Mouse (Mus musculus): ENCODE measurements at regions not wholly inside any gene's neighbourhood (a gene's known extent, or its start where the extent isn't known, plus 50 kb on each side); places are given as distances from the start of the nearest gene placed in this dataset.

- no peaks in the 10 kb centered on the region for H3K9me3 ChIP-seq (ENCODE audit: control insufficient read depth, low read length)
- no peaks in the 10 kb centered on the region for H3K36me3 ChIP-seq (ENCODE audit: control insufficient read depth, insufficient read depth, low read length)
- no peak for TF ChIP-seq POLR2A (IDR thresholded peaks at IDR 0.05; ENCODE audit: borderline replicate concordance, extremely low read depth, insufficient read depth, insufficient read length)
- no peaks in the 10 kb centered on the region for H3K4me1 ChIP-seq (ENCODE audit: control insufficient read depth, insufficient read depth, low read length)
- WGBS, result 90% methylated on average over 8 of the region's 8 CpGs
- no peak overlapping the region for H3K27ac ChIP-seq (replicated peaks; ENCODE audit: low read depth, low read length)
- no peak overlapping the region for H3K4me3 ChIP-seq (replicated peaks; ENCODE audit: low read length)
- ATAC-seq (ENCODE audit: low FRiP score, low read depth) (no peak), DNase-seq (ENCODE audit: low spot score) (no peak)
- no peaks in the 10 kb centered on the region for H3K27me3 ChIP-seq (ENCODE audit: control insufficient read depth, insufficient read depth, low read length)
- H3K9ac ChIP-seq (ENCODE audit: low read depth, low read length, severe bottlenecking), result no peak overlapping the region
- no peak overlapping the region for H3K4me2 ChIP-seq (replicated peaks; ENCODE audit: low read depth, low read length, severe bottlenecking)
These were observed 89.2 kb upstream of the Sox5 start for GRCm38 (mm10) chr6:144870949-144871348.

- Histone ChIP-seq H3K9ac (ENCODE audit: low read depth, low read length, severe bottlenecking) (no peak overlapping the region), H3K4me3 (replicated peaks; ENCODE audit: low read length) (no peak overlapping the region), H3K4me1 (ENCODE audit: control insufficient read depth, insufficient read depth, low read length) (no peaks in the 10 kb centered on the region), H3K36me3 (ENCODE audit: control insufficient read depth, insufficient read depth, low read length) (no peaks in the 10 kb centered on the region), H3K9me3 (ENCODE audit: control insufficient read depth, low read length) (no peaks in the 10 kb centered on the region), H3K27ac (replicated peaks; ENCODE audit: low read depth, low read length) (no peak overlapping the region), H3K4me2 (replicated peaks; ENCODE audit: low read depth, low read length, severe bottlenecking) (no peak overlapping the region), H3K27me3 (ENCODE audit: control insufficient read depth, insufficient read depth, low read length) (no peaks in the 10 kb centered on the region)
- no peak for ATAC-seq (ENCODE audit: low FRiP score, low read depth)
- TF ChIP-seq POLR2A (IDR thresholded peaks at IDR 0.05; ENCODE audit: borderline replicate concordance, extremely low read depth, insufficient read depth, insufficient read length), result no peak
- WGBS, result 80% methylated on average over 9 of the region's 9 CpGs
- no peak for DNase-seq (ENCODE audit: low spot score)
These were observed 85.6 kb upstream of the Sox5 start for GRCm38 (mm10) chr6:144867333-144867732.

- H3K4me1 ChIP-seq (ENCODE audit: control insufficient read depth, insufficient read depth, low read length), result no peaks in the 10 kb centered on the region
- H3K9me3 ChIP-seq (ENCODE audit: control insufficient read depth, low read length), result no peaks in the 10 kb centered on the region
- H3K4me3 ChIP-seq (replicated peaks; ENCODE audit: low read length), result no peak overlapping the region
- H3K4me2 ChIP-seq (replicated peaks; ENCODE audit: low read depth, low read length, severe bottlenecking), result no peak overlapping the region
- ATAC-seq (ENCODE audit: low FRiP score, low read depth) (no peak), DNase-seq (ENCODE audit: low spot score) (no peak)
- H3K36me3 ChIP-seq (ENCODE audit: control insufficient read depth, insufficient read depth, low read length), result no peaks in the 10 kb centered on the region
- WGBS, result 59% methylated on average over 6 of the region's 6 CpGs
- H3K9ac ChIP-seq (ENCODE audit: low read depth, low read length, severe bottlenecking), result no peak overlapping the region
- H3K27me3 ChIP-seq (ENCODE audit: control insufficient read depth, insufficient read depth, low read length), result no peaks in the 10 kb centered on the region
- TF ChIP-seq POLR2A (IDR thresholded peaks at IDR 0.05; ENCODE audit: borderline replicate concordance, extremely low read depth, insufficient read depth, insufficient read length), result no peak
- no peak overlapping the region for H3K27ac ChIP-seq (replicated peaks; ENCODE audit: low read depth, low read length)
These were observed 82.2 kb upstream of the Sox5 start for GRCm38 (mm10) chr6:144864026-144864425.

GRCm38 (mm10) chr6:144863430-144863994 lies 81.7 kb upstream of the Sox5 start:
- DNase-seq (ENCODE audit: low spot score) (no peak), ATAC-seq (ENCODE audit: low FRiP score, low read depth) (no peak)
- no peak overlapping the region for H3K4me2 ChIP-seq (replicated peaks; ENCODE audit: low read depth, low read length, severe bottlenecking)
- 84% methylated on average over 3 of the region's 3 CpGs for WGBS
- H3K27ac ChIP-seq (replicated peaks; ENCODE audit: low read depth, low read length), result no peak overlapping the region
- H3K27me3 ChIP-seq (ENCODE audit: control insufficient read depth, insufficient read depth, low read length), result no peaks in the 10 kb centered on the region
- no peak for TF ChIP-seq POLR2A (IDR thresholded peaks at IDR 0.05; ENCODE audit: borderline replicate concordance, extremely low read depth, insufficient read depth, insufficient read length)
- H3K9me3 ChIP-seq (ENCODE audit: control insufficient read depth, low read length), result no peaks in the 10 kb centered on the region
- H3K36me3 ChIP-seq (ENCODE audit: control insufficient read depth, insufficient read depth, low read length), result no peaks in the 10 kb centered on the region
- no peak overlapping the region for H3K4me3 ChIP-seq (replicated peaks; ENCODE audit: low read length)
- H3K9ac ChIP-seq (ENCODE audit: low read depth, low read length, severe bottlenecking), result no peak overlapping the region
- H3K4me1 ChIP-seq (ENCODE audit: control insufficient read depth, insufficient read depth, low read length), result no peaks in the 10 kb centered on the region

- no peaks in the 10 kb centered on the region for H3K9me3 ChIP-seq (ENCODE audit: control insufficient read depth, low read length)
- no peak overlapping the region for H3K4me3 ChIP-seq (replicated peaks; ENCODE audit: low read length)
- ATAC-seq (ENCODE audit: low FRiP score, low read depth) (no peak), DNase-seq (ENCODE audit: low spot score) (no peak)
- 67% methylated on average over 3 of the region's 3 CpGs for WGBS
- no peak overlapping the region for H3K9ac ChIP-seq (ENCODE audit: low read depth, low read length, severe bottlenecking)
- no peaks in the 10 kb centered on the region for H3K27me3 ChIP-seq (ENCODE audit: control insufficient read depth, insufficient read depth, low read length)
- no peak for TF ChIP-seq POLR2A (IDR thresholded peaks at IDR 0.05; ENCODE audit: borderline replicate concordance, extremely low read depth, insufficient read depth, insufficient read length)
- H3K4me1 ChIP-seq (ENCODE audit: control insufficient read depth, insufficient read depth, low read length), result no peaks in the 10 kb centered on the region
- no peak overlapping the region for H3K27ac ChIP-seq (replicated peaks; ENCODE audit: low read depth, low read length)
- H3K4me2 ChIP-seq (replicated peaks; ENCODE audit: low read depth, low read length, severe bottlenecking), result no peak overlapping the region
- no peaks in the 10 kb centered on the region for H3K36me3 ChIP-seq (ENCODE audit: control insufficient read depth, insufficient read depth, low read length)
These were observed 59.7 kb upstream of the Sox5 start for GRCm38 (mm10) chr6:144841510-144841909.

GRCm38 (mm10) chr6:144839383-144839782 lies 57.6 kb upstream of the Sox5 start:
- H3K4me1 ChIP-seq (ENCODE audit: control insufficient read depth, insufficient read depth, low read length), result 0 out of 2 replicates have a peak, but pooled peaks cover 3% of the 10 kb centered on the region
- H3K27me3 ChIP-seq (ENCODE audit: control insufficient read depth, insufficient read depth, low read length), result no peaks in the 10 kb centered on the region
- no peaks in the 10 kb centered on the region for H3K9me3 ChIP-seq (ENCODE audit: control insufficient read depth, low read length)
- no peak overlapping the region for H3K27ac ChIP-seq (replicated peaks; ENCODE audit: low read depth, low read length)
- H3K9ac ChIP-seq (ENCODE audit: low read depth, low read length, severe bottlenecking), result no peak overlapping the region
- ATAC-seq (ENCODE audit: low FRiP score, low read depth), result no peak
- no peak overlapping the region for H3K4me2 ChIP-seq (replicated peaks; ENCODE audit: low read depth, low read length, severe bottlenecking)
- no peak overlapping the region for H3K4me3 ChIP-seq (replicated peaks; ENCODE audit: low read length)
- no peak for DNase-seq (ENCODE audit: low spot score)
- 93% methylated on average over 1 of the region's 1 CpGs for WGBS
- H3K36me3 ChIP-seq (ENCODE audit: control insufficient read depth, insufficient read depth, low read length), result no peaks in the 10 kb centered on the region
- TF ChIP-seq POLR2A (IDR thresholded peaks at IDR 0.05; ENCODE audit: borderline replicate concordance, extremely low read depth, insufficient read depth, insufficient read length), result no peak

All from limb, embryonic 14.5 days (tissue).